Mouse (Mus musculus) thymus, postnatal 0 days (tissue): ENCODE measurements around the gene Wdr4. TPM values are rescaled to one million over a fixed set of nuclear protein-coding genes. Genes with fewer than 3 reads are reported as not detected.
A peak's percentile ranks its signal among the peaks of the same experiment; 100 is the strongest.
"Not testable (repeated sequence)": the region's sequence is repeated elsewhere in the genome, so short reads cannot be mapped to it uniquely, and the experiment has no call there.

Source experiments
- DNase-seq: peaks from one replicate; pipeline ENCODE4 v3.0.0-alpha.2; 2015; ENCODE audit warnings: low spot score
- polyA plus RNA-seq: library from polyadenylated mRNA; unstranded; fragments of >200 nt; fragmentation: Nextera tagmentation; extraction: Ambion mirVana; gene quantifications from 2 replicates; pipeline ENCODE4 v1.2.1, GENCODE M21; 2015

Wdr4 gene
- 23.9 and 24.7 TPM in 2 replicates for polyA plus RNA-seq

- DNase-seq = peak; percentile 100
Observed at GRCm38 (mm10) chr17:31519946-31520838, at the start of gene Wdr4, which contains the start of gene Ndufv3. Wdr4 (minus strand) TSS chr17:31519980. Ndufv3 (plus strand) TSS chr17:31520115.

- peak; percentile 7 for DNase-seq
Observed at GRCm38 (mm10) chr17:31566276-31566675, 46.5 kb upstream of the Wdr4 start.

- peak; percentile 87 for DNase-seq
Observed at GRCm38 (mm10) chr17:31565141-31566056, 45.6 kb upstream of the Wdr4 start.

- DNase-seq = no peak
Observed at GRCm38 (mm10) chr17:31564858-31565140, 45.0 kb upstream of the Wdr4 start.

DNA sequence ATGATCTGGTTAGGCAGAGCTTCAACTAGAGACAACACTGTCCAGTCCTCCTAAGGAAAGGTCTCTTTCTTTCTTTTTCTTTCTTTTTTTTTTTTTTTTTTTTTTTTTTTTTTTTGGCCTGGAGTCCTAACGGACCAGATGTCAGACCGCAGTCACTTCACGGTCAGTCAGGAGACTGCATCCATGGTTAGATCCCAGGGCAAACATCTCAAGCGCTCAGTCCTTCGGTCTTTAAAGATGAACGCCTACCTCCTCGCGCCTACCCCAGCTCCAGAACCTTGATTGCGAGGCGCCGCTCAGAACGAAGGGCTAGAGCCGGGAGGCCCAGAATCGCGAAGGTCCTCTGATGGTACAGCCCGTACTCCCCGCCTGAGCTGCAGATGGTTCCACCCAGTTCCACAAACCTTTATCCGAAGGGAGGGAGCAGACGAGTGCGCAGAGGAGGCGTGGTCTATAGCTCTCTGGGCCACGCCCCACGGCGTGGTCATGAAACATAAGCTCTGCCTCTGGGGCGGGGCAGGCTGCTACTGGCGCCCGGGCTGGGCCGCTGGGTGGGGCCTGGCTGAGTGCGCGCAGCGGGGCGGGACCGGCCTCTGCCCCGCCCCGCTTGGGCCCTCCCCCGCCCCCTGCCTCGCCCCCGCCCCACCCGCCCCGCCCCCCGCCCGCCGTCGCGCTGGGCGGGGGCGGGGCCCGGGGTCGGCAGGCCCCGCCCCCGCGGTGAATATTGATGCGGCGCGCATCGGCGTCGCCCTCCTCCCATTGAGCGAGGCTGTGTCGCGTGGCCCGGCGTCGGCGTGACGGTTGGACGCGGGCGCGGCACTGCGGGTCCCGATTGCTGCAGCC is 44.5 kb upstream of the Wdr4 start, which contains the start of gene Pknox1:
Pknox1 (plus strand) TSS at position 720 of the 843 bp plus-strand sequence.
- peak; percentile 100 for DNase-seq

GRCm38 (mm10) chr17:31563632-31564014 is 43.8 kb upstream of the Wdr4 start:
- DNase-seq = peak; percentile 61

GRCm38 (mm10) chr17:31559021-31559789 is 39.4 kb upstream of the Wdr4 start:
- no peak for DNase-seq

DNA sequence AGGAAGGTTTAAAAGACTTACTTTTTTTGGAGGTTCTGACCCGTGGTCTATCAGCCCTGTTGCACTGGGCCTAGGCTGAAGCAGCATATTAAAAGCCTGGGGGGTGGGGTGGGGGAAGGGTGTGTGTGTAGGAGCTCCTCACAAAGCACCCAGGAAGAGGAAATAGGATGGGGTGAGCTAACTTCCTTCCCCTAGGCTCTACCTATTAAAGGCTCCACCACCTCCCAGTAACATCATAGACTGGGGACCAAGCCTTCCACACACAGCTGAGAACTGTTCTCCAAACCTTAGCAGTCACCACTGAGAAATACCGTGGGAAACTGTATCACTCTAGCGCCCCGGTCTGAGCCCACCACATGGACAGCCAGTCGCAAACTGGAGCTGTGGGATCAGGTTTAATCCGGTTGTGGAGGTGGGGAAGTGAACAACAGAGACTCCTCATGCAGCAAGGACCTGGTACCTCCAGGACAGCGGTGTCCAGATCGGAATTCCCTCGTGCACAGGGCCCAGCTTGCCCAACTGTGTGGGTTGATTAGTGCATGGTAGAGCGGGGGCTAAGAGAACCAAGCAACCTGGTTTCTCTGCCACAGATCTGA is 38.3 kb upstream of the Wdr4 start:
- DNase-seq = peak; percentile 46

GRCm38 (mm10) chr17:31557124-31557880 is 37.5 kb upstream of the Wdr4 start:
- DNase-seq = peak; percentile 4

- no peak for DNase-seq
Observed at GRCm38 (mm10) chr17:31556253-31556652, 36.5 kb upstream of the Wdr4 start.

- DNase-seq = not testable (repeated sequence)
Observed at GRCm38 (mm10) chr17:31552601-31553000, 32.8 kb upstream of the Wdr4 start.

- DNase-seq = no peak
Observed at GRCm38 (mm10) chr17:31549389-31549788, 29.6 kb upstream of the Wdr4 start.

GRCm38 (mm10) chr17:31547974-31548373 is 28.2 kb upstream of the Wdr4 start:
- DNase-seq = no peak

GRCm38 (mm10) chr17:31546444-31547196 is 26.8 kb upstream of the Wdr4 start:
- no peak for DNase-seq

GRCm38 (mm10) chr17:31543574-31543973 is 23.8 kb upstream of the Wdr4 start:
- no peak for DNase-seq

DNA sequence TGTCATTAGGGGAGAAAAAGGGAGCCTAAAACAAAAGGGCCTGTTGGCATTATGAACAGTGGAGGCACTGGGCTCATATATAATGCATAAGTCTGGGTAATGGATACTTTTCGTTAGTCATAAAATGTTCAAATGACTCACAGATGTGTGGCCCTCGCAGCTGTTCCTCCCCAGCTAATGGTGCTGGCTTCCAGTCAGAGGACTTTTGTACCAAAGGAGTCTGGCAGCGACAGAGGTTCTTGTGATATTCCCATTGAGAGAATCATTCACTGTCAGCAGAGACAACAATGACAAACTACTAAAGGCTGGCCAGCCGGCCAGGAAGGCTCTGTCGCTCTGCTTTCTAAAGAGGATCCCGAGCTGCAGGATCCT is 21.7 kb upstream of the Wdr4 start:
- no peak for DNase-seq

GRCm38 (mm10) chr17:31540809-31541459 is 21.2 kb upstream of the Wdr4 start:
- no peak for DNase-seq

GRCm38 (mm10) chr17:31540101-31540500 is 20.3 kb upstream of the Wdr4 start:
- no peak for DNase-seq
